Mouse (Mus musculus): ENCODE measurements around the gene Dpm2.
A peak's percentile ranks its signal among the peaks of the same experiment; 100 is the strongest.

The Dpm2 gene

GRCm38 (mm10) chr2:32617109-32617508, 46.5 kb downstream of the Dpm2 start:
- no peak for DNase-seq

DNA sequence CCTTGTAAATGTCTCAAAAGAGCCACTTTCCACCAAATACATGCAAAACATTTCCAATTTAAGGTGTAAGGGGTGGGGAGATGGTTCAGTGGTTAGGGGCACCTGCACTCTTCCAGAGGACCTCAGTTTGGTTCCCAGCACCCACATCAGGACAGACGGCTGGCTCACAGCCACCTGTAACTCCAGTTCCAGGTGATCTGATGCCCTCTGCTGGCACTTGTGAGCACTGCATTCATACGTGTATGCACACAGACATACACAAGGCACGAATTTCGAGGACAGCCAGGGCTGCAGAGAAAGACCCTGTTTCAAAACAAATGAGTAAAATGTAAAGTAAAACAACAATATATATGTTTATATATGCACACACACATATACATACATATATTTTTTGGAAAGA, 46.9 kb downstream of the Dpm2 start:
- peak; percentile 37 to 38 for DNase-seq

GRCm38 (mm10) chr2:32618051-32618450, 47.4 kb downstream of the Dpm2 start:
- no peak for DNase-seq

- DNase-seq: no peak
These were observed 50.2 kb downstream of the Dpm2 start for GRCm38 (mm10) chr2:32620682-32621516.

DNA sequence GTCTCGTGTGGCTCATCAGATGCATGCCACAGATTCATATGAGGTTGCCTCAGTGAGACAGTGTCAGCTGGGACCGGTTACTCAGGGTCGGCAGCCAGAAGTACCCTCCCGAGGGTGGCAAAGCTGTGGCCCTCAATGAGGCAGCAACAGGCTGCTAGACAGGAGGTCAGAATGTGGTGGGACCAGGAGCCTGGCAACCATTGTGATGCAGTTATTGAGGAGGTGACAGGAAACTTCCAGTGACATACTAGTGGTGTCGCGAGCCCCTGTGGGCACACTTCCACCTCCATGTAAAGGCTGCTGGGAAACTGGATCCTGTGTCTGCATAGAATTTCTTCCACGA, 50.8 kb downstream of the Dpm2 start, which contains the start of gene Ak1:
Gene Ak1, plus strand, starts transcription at position 242 of the 343 bp plus-strand sequence.
- DNase-seq: no peak

All from B cell, adult 2 months (primary cell).